Mouse (Mus musculus) 416B (cell line): ENCODE results near the gene Necap2.

ENCODE experiments used
- DNase-seq: peaks from one replicate; pipeline ENCODE4 v3.0.0; 2011; ENCODE audit warnings: low read depth

Necap2 gene

GRCm38 (mm10) chr4:141077681-141078509 lies at the start of gene Necap2:
Gene Necap2, minus strand, starts transcription at chr4:141078357.
- peak; percentile 95 for DNase-seq

GRCm38 (mm10) chr4:141123065-141123464 lies 44.9 kb upstream of the Necap2 start:
- DNase-seq, result no peak

DNA sequence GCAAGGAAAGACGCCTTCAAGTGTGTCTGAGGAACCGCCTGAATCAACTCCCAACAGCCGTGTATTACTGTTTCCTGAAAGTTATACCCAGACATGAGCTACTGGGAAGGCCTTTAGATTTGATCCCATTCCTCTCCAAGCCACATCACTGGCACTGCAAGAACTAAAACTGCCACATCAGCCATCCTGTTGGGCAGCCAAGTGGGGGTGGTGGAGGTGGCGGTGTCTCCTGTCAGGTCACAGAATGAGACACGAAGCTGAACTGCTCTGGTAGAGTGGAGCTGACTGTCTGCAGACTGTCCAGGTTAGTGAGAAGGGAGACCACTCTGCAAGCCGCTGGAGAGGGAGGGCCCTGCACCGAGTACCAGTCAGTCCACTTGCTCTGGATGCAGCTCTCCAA lies 44.5 kb upstream of the Necap2 start:
- DNase-seq, result no peak

GRCm38 (mm10) chr4:141120700-141121099 lies 42.5 kb upstream of the Necap2 start:
- DNase-seq, result no peak

GRCm38 (mm10) chr4:141118691-141119090 lies 40.5 kb upstream of the Necap2 start:
- DNase-seq, result no peak

- DNase-seq, result no peak
These were observed 37.2 kb upstream of the Necap2 start for GRCm38 (mm10) chr4:141115398-141115797.

DNA sequence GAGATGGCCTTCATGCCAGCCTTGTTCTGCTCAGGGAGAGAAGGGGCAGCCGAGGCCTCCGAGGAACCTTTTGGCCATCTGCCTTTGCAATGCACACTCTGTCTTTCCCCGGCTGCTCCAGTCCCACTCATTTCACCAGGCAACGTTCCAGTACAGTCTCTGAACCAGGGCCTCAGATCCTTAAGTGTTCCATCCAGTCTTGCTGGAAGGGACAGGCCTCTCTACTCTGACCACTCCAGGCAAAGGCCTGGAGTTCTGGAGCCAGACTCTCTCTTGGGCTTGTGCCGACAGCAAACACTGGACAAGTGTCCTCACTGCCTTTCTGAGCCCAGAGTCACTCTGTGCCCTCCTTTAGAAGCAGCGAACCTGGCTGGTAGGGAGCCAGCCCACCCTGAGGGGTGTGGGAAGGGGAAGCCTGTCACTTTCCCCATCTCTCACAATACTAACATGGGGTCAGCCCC lies 36.4 kb upstream of the Necap2 start:
- DNase-seq, result no peak

- DNase-seq, result no peak
These were observed 35.7 kb upstream of the Necap2 start for GRCm38 (mm10) chr4:141113831-141114230.

GRCm38 (mm10) chr4:141108196-141108732 lies 30.1 kb upstream of the Necap2 start:
- no peak for DNase-seq

DNA sequence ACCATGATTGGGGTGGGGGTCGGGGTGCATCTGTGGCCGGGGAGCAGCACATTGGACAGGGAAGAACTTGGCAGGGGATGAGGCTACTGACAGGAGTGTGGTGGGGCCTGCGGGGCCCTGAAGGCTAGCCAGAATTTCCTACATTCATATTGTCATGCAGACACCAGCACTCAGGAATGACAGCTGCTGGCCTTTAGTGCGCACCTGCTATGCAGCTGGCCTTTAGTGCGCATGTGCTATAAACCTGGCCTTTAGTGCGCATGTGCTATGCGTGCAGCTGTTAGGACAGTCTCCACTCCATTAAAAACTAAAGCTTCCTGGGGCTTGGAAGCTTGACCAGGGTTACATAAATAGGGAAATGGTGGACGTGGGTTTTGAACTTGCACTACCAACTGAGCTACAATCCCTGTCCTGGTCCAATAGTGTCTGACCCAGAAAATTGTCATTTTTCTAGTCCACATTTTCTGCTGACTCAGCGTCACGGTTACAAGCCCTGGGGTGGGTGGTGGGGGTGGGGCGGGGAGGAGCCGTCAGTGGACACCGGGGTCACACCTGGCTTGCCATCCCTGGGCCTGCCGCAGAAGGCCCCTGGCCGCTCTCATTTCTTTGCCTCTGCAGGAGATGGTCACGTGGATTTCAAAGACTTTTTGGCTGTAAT lies 28.5 kb upstream of the Necap2 start:
- DNase-seq, result no peak

DNA sequence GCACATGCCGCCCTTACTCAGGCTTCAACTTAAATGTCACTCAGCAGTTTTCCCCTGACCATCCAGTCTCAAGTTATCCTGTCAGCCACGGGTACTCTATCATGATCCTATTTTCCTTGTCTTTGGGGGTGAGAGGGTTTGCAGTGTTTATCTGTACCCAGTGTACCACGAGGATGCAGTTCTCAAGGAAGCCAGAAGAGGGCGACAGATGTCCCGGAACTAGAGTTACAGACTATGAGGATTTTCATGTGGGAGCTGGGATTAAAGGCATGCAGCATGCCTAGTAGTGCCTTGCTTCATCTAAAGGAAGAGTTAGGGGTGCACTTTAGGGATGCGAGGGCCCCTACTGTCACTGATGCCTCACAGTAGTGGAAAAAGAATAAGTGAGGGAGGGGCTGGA lies 23.7 kb upstream of the Necap2 start:
- DNase-seq, result peak; percentile 56

DNA sequence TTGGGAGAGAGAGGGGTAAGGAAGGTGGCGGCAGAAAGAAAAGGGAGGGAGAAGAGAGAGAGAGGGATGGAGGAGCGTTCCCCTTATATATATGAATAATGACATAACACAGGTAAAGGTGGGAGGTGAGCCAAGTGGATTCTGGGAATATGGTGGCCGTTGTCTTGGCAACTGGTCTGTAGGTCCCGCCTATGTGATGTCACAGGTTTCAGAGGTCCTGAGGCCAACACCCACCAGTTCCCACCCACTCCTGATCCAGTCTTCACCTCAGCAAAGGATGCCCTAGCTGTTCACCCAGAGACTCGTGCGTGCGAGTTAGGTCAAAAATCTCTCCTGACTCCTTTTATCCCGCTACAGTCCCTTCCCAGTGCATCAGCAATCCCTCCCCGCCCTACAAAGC lies 23.1 kb upstream of the Necap2 start:
- DNase-seq, result no peak

DNA sequence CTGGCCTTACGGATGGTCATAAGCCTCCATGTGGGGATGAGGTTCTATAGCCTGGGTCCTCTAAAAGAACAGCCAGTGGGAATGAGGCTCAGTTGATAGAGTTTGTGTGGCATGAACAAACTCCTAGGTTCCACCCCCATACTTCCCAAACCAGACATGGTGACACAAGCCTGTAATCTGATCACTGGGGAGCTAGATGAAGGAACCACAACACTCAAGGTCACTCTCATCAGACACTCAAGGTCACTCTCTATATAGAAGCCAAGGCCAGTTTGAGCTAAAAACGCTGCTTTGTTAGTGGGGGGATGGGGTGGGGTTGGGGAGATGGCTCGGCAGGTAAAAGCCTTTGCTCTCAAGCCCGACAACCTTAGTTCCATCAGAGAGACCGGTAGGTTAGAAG lies 21.8 kb upstream of the Necap2 start:
- peak; percentile 56 for DNase-seq

DNA sequence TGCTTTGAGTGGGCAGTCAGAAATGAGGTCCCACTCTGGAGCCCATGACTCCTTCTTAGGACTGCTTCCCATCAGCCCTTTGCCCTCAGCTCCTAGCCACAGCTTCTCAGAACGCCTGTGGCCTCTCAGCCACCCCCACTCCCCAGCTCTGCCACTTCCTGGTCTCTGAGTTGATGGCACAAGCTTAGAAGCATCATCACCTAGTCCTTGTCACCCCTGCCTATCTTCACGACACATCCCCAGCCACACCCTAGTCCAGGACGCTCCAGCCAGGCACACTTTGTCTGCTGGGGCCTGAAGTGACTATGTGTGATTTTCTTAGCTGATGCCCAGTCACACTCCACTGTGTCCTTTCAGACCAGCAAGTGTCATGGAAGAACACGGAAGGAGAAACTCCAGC lies 20.8 kb upstream of the Necap2 start:
- peak; percentile 55 for DNase-seq

DNA sequence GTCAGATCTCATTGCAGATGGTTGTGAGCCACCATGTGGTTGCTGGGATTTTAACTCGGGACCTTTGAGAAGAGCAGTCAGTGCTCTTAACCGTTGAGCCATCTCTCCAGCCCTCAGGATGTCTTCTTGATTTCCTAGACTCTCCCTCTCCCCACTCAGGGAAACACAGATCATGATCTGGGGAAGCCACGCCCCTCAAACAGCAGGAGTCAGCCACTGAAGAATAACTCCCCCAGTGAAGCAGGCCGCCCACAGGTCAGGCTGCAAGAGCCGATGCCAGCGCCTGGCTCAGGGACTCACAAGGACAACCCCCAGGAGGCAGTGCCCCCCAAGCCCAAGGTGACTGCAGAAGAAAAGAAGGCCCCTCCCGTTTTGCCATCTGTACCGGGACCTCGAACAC lies 18.6 kb upstream of the Necap2 start:
- no peak for DNase-seq

DNA sequence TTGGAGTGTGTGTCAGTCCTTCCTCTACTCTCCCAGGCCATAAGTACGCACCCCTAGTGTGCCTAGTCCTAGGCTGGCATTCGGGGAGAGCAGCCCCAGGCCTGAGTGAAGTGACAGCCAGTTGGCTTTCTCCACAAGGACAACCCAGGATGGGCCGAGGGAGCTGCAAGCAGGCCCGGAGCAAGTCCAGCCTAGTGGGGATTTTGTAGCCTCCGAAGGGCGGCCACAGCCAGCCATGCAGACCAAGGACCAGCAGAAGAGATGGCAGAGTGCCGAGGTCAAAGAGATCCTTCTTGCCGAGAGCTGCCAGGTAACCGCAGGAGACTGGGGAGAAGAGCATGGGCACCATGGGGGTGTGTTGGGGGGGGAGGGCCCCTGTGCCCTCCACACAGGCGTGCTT lies 16.9 kb upstream of the Necap2 start:
- DNase-seq, result no peak

- DNase-seq, result no peak
These were observed 10.6 kb upstream of the Necap2 start for GRCm38 (mm10) chr4:141088714-141089113.

DNA sequence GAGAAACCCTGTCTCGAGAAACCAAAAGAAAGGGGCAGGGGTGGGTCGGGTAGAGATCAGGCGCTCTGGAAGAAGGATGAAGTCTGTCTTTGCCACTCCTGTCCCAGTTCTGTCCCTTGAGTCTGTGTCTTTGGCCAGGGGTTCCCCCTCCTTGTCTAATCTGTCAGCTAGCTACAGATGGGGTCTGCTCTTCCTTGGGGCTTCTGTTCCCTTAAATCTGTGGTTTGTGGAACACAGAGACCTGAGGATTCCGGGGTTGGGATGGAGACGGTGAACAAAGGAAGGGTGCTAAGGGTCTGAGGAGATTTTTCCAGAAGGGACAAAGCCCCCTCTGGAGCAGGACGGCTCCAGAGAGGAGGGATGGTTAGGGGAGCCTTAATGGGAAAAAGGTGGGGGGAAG lies 9.9 kb upstream of the Necap2 start, which contains the start of gene Spata21:
Spata21 (plus strand) TSS at position 301 of the 400 bp plus-strand sequence.
- no peak for DNase-seq

DNA sequence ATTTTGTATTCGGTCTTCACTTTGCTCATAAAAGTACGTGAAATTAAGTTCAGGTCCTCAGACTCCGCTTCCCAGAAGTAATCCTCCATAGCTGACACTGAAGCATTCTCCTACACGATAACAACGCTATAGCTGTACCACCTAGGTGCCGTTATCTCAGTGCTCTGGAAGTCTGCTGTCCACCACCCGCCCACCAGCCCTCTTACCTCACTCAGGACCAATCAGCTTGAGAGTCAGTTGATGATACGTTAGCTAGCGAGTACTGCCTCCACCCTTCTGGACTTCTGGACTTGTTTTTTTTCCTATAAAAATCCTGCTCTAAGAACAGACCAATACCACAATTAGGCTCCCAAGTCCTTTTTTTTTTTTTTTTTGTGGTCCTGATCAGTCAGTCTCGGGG lies 8.7 kb upstream of the Necap2 start:
- DNase-seq, result no peak

DNA sequence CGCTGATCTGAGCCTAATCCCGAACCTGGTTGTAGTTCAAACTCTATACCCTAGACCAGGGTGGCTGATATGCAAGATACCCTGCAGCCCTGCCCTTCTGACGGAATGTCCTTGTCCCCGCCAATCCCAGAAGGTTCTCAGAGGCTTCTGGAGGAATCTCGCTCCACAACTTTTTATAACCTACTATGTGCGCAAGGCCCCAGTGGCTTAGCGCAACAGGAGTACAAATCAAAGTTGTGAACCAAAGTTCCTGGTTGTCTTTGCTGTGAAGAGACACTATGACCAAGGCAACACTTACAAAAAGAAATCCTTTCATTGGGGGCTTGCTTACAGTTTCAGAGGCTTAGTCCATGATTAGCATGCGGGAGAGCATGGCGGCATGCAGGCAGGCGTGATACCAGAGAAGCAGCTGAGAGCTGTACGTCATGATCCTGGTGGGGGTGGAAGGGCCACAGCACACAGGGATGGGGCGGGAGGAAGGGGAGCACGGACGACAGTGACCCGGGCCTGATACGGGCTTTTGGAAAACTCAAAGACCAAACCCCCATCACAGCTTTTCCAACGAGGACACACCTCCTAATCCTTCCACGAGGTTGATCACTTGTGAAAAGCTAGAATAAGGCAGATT lies 467 bp upstream of the Necap2 start:
- DNase-seq, result no peak

DNA sequence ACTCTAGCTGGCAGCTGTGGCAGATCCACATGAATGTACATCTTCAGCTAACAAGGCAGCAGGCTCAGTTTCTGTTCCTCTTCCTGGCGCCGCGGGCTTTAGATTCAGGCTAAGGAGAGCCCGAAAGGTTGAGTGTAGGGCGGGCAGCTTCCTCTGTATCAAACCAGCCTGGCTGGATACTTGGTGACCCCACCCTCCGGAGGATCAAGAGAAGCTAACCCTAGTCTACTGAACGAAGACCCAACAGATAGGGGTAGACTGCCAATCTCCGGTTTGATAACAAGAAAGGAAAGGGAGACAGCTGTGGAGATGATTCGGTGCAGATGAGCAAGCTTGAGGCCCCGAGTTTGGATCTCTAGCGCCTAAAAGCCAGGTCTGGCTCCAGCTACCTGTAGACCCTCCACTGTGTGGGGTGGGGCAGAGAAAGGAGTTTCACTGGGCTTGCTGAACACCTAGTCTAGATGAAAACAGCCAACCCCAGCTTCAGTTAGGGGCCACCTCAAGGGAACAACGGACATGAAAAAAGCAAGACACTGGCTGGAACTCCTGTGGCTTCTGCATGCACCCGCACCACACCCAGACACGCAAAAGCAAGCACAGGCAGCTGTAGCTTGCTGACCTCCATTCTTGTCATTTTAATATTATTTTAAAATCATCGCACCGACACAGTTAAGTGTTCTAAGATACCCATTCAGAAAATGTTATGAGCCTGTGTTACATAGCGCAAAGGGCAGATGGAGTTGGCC lies 1.2 kb downstream of the Necap2 start:
- no peak for DNase-seq

DNA sequence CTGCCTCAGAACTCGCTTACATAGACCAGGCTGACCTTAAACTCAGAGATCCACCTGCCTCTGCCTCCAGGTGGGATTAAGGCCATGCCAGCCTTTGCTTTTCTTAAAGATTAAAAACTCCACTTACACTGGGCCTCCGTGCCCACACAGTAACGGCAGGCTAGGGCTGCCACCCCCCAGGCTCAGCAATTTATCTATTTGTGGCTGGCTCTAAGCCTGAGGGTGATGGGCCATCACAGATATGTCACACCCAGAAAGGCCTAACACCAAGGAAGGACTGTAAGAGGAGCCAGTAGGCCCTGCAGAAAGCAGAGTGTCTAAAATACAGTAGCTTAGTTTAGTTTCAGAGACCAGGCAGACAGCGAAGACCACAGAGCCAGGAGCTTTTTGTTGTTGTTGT lies 4.0 kb downstream of the Necap2 start:
- DNase-seq, result no peak
